Mouse (Mus musculus) hindbrain, embryonic 11.5 days (tissue): ENCODE data around the gene Reck. TPM values are rescaled to one million over a fixed set of nuclear protein-coding genes. Genes with fewer than 3 reads are reported as not detected.

Experiments used
- ATAC-seq: fragments of 200-750 bp; cut with Nextera tagmentation; 2 replicates; pipeline ENCODE4 v1.8.0; 2017; ENCODE audit warnings: mild to moderate bottlenecking, moderate TSS enrichment, moderate library complexity; ENCODE audit not compliant: low FRiP score
- DNase-seq: peaks from one replicate; pipeline ENCODE4 v3.0.0-alpha.2; 2015; ENCODE audit warnings: low spot score
- H3K27ac ChIP-seq: fragments of 300-500 bp; sonication (generic); 2 replicates; pipeline ENCODE4 v1.5.1; 2014; ENCODE audit warnings: mild to moderate bottlenecking, low read depth, low read length
- H3K27me3 ChIP-seq: fragments of 300-500 bp; sonication (generic); 2 replicates; pipeline ENCODE4 v1.6.1; 2014; ENCODE audit warnings: mild to moderate bottlenecking, low read length, moderate library complexity, mixed read lengths; ENCODE audit not compliant: control insufficient read depth, insufficient read depth
- H3K36me3 ChIP-seq: fragments of 300-500 bp; sonication (generic); 2 replicates; pipeline ENCODE4 v1.6.1; 2014; ENCODE audit warnings: mild to moderate bottlenecking, low read length, moderate library complexity, mixed read lengths; ENCODE audit not compliant: control insufficient read depth, insufficient read depth
- H3K4me1 ChIP-seq: fragments of 300-500 bp; sonication (generic); replicated peaks from 2 replicates; pipeline ENCODE4 v1.6.1; 2014; ENCODE audit warnings: low read length, mixed read lengths; ENCODE audit not compliant: control insufficient read depth, insufficient read depth
- H3K4me2 ChIP-seq: fragments of 300-500 bp; sonication (generic); replicated peaks from 2 replicates; pipeline ENCODE4 v1.6.1; 2014; ENCODE audit warnings: mild to moderate bottlenecking, low read depth, low read length
- H3K4me3 ChIP-seq: fragments of 300-500 bp; sonication (generic); 2 replicates; pipeline ENCODE4 v1.5.1; 2014; ENCODE audit warnings: low read depth, low read length
- H3K9ac ChIP-seq: fragments of 300-500 bp; sonication (generic); 2 replicates; pipeline ENCODE4 v1.6.1; 2014; ENCODE audit warnings: low read depth, low read length
- H3K9me3 ChIP-seq: fragments of 300-500 bp; sonication (generic); 2 replicates; pipeline ENCODE4 v1.6.1; 2016; ENCODE audit warnings: low read length; ENCODE audit not compliant: control insufficient read depth
- WGBS: fragments of 180-500 bp; shearing (Covaris S2); extraction: QIAGEN DNeasy Blood & Tissue Kit; methylation state at CpG from one replicate; pipeline ENCODE4 v1.1.7; 2014; 5-methylcytosine and 5-hydroxymethylcytosine counted together
- polyA plus RNA-seq: library from polyadenylated mRNA; unstranded; fragments of >200 nt; fragmentation: Nextera tagmentation; extraction: Ambion mirVana; gene quantifications from 2 replicates; pipeline ENCODE4 v1.2.1, GENCODE M21; 2014

Gene Reck
- polyA plus RNA-seq, 1 experiment from 2014 or later: 15.0 TPM

- H3K9me3 ChIP-seq: no peaks in the 10 kb centered on the region
- DNase-seq: peak; percentile 3
- H3K4me2 ChIP-seq: no peak overlapping the region
- H3K27me3 ChIP-seq: no peaks in the 10 kb centered on the region
- no peak overlapping the region for H3K27ac ChIP-seq
- 89% methylated on average over 6 of the region's 6 CpGs for WGBS
- no peaks in the 10 kb centered on the region for H3K4me1 ChIP-seq
- no peak overlapping the region for H3K9ac ChIP-seq
- no peak for ATAC-seq
- peaks cover 11% of the 10 kb centered on the region for H3K36me3 ChIP-seq
- no peak overlapping the region for H3K4me3 ChIP-seq
Observed at GRCm38 (mm10) chr4:43925125-43925524, 49.8 kb downstream of the Reck start.

GRCm38 (mm10) chr4:43925779-43926178 lies 50.4 kb downstream of the Reck start:
- H3K36me3 ChIP-seq: peaks cover 11% of the 10 kb centered on the region
- no peak for ATAC-seq
- 11% methylated on average over 3 of the region's 3 CpGs for WGBS

GRCm38 (mm10) chr4:43927826-43928225 lies 52.5 kb downstream of the Reck start:
- no peaks in the 10 kb centered on the region for H3K27me3 ChIP-seq
- no peak overlapping the region for H3K4me2 ChIP-seq
- H3K36me3 ChIP-seq: peaks cover 11% of the 10 kb centered on the region
- WGBS: 96% methylated on average over 3 of the region's 3 CpGs
- no peak overlapping the region for H3K27ac ChIP-seq
- no peak overlapping the region for H3K9ac ChIP-seq
- DNase-seq (peak; percentile 35), ATAC-seq (no peak)
- no peaks in the 10 kb centered on the region for H3K9me3 ChIP-seq
- H3K4me3 ChIP-seq: no peak overlapping the region
- H3K4me1 ChIP-seq: no peaks in the 10 kb centered on the region

More at GRCm38 (mm10) chr4:43925779-43926178, 50.4 kb downstream of the Reck start:
- no peak overlapping the region for H3K27ac ChIP-seq
- peak; percentile 96 for DNase-seq
- no peak overlapping the region for H3K4me3 ChIP-seq
- H3K4me1 ChIP-seq: no peaks in the 10 kb centered on the region
- H3K4me2 ChIP-seq: no peak overlapping the region
- no peak overlapping the region for H3K9ac ChIP-seq
- H3K27me3 ChIP-seq: no peaks in the 10 kb centered on the region
- no peaks in the 10 kb centered on the region for H3K9me3 ChIP-seq

- Histone ChIP-seq H3K9me3 (no peaks in the 10 kb centered on the region), H3K36me3 (peaks cover 11% of the 10 kb centered on the region), H3K4me3 (no peak overlapping the region), H3K4me1 (no peaks in the 10 kb centered on the region), H3K9ac (no peak overlapping the region), H3K27me3 (no peaks in the 10 kb centered on the region), H3K4me2 (no peak overlapping the region), H3K27ac (no peak overlapping the region)
- 88% methylated on average over 4 of the region's 4 CpGs for WGBS
- ATAC-seq (no peak), DNase-seq (no peak)
Observed at GRCm38 (mm10) chr4:43931877-43932276, 56.5 kb downstream of the Reck start.

- Histone ChIP-seq H3K36me3 (0 out of 2 replicates have a peak, but pooled peaks cover 2% of the 10 kb centered on the region), H3K4me2 (no peak overlapping the region), H3K27me3 (no peaks in the 10 kb centered on the region), H3K4me3 (no peak overlapping the region), H3K27ac (no peak overlapping the region), H3K9ac (no peak overlapping the region), H3K4me1 (no peaks in the 10 kb centered on the region), H3K9me3 (no peaks in the 10 kb centered on the region)
- DNase-seq (no peak), ATAC-seq (no peak)
- 87% methylated on average over 4 of the region's 4 CpGs for WGBS
Observed at GRCm38 (mm10) chr4:43936186-43936585, 60.9 kb downstream of the Reck start.

GRCm38 (mm10) chr4:43936749-43937674 lies 61.7 kb downstream of the Reck start:
- no peaks in the 10 kb centered on the region for H3K4me1 ChIP-seq
- H3K27ac ChIP-seq: no peak overlapping the region
- no peak overlapping the region for H3K4me2 ChIP-seq
- 0 out of 2 replicates have a peak, but pooled peaks cover 2% of the 10 kb centered on the region for H3K36me3 ChIP-seq
- H3K4me3 ChIP-seq: no peak overlapping the region
- no peak overlapping the region for H3K9ac ChIP-seq
- ATAC-seq: no peak
- H3K27me3 ChIP-seq: no peaks in the 10 kb centered on the region
- no peaks in the 10 kb centered on the region for H3K9me3 ChIP-seq
- DNase-seq: no peak
- 84% methylated on average over 14 of the region's 14 CpGs for WGBS

- WGBS: 88% methylated on average over 5 of the region's 5 CpGs
- no peak overlapping the region for H3K4me3 ChIP-seq
- no peaks in the 10 kb centered on the region for H3K27me3 ChIP-seq
- H3K9me3 ChIP-seq: no peaks in the 10 kb centered on the region
- DNase-seq (no peak), ATAC-seq (no peak)
- no peaks in the 10 kb centered on the region for H3K4me1 ChIP-seq
- no peak overlapping the region for H3K9ac ChIP-seq
- H3K27ac ChIP-seq: no peak overlapping the region
- H3K4me2 ChIP-seq: no peak overlapping the region
- 0 out of 2 replicates have a peak, but pooled peaks cover 2% of the 10 kb centered on the region for H3K36me3 ChIP-seq
Observed at GRCm38 (mm10) chr4:43941315-43941714, 66.0 kb downstream of the Reck start.

- ATAC-seq (no peak), DNase-seq (no peak)
- H3K9ac ChIP-seq: no peak overlapping the region
- no peak overlapping the region for H3K4me3 ChIP-seq
- H3K4me1 ChIP-seq: no peaks in the 10 kb centered on the region
- no peaks in the 10 kb centered on the region for H3K9me3 ChIP-seq
- H3K36me3 ChIP-seq: no peaks in the 10 kb centered on the region
- WGBS: 84% methylated on average over 8 of the region's 8 CpGs
- H3K27me3 ChIP-seq: no peaks in the 10 kb centered on the region
- H3K27ac ChIP-seq: no peak overlapping the region
- H3K4me2 ChIP-seq: no peak overlapping the region
Observed at GRCm38 (mm10) chr4:43942421-43942820, 67.1 kb downstream of the Reck start.

GRCm38 (mm10) chr4:43947571-43947970 lies 72.2 kb downstream of the Reck start:
- Histone ChIP-seq H3K4me1 (no peaks in the 10 kb centered on the region), H3K9me3 (no peaks in the 10 kb centered on the region)

More at GRCm38 (mm10) chr4:43947571-43947970, 72.2 kb downstream of the Reck start:
- WGBS: 95% methylated on average over 2 of the region's 2 CpGs
- Histone ChIP-seq H3K4me2 (no peak overlapping the region), H3K9ac (no peak overlapping the region), H3K4me3 (no peak overlapping the region), H3K27me3 (no peaks in the 10 kb centered on the region), H3K36me3 (no peaks in the 10 kb centered on the region), H3K27ac (no peak overlapping the region)
- ATAC-seq (no peak), DNase-seq (no peak)
